Mouse (Mus musculus) forebrain, embryonic 16.5 days (tissue): ENCODE results near the gene Dgkg. TPM values are rescaled to one million over a fixed set of nuclear protein-coding genes. Genes with fewer than 3 reads are reported as not detected.

Source experiments
- microRNA-seq: library from miRNA; unstranded; fragments of <30 nt; microRNA quantifications from one replicate; pipeline ENCODE4, GENCODE M21; 2017
- polyA plus RNA-seq: library from polyadenylated mRNA; unstranded; fragments of >200 nt; fragmentation: Nextera tagmentation; extraction: Ambion mirVana; gene quantifications from 2 replicates; pipeline ENCODE4 v1.2.1, GENCODE M21; 2015

Dgkg gene
- polyA plus RNA-seq, 1 experiment from 2014 or later, result 6.6 TPM

Small RNA genes within 50 kb of the gene (microRNA-seq; reads per million reads assigned to microRNA genes)
- not detected for gene Mir6362
- gene Mir8095, result not detected

Other genes with a start within 250 kb of the Dgkg start
- 25.4 and 35.2 TPM in 2 replicates for gene Etv5, start 217.5 kb downstream of the Dgkg start, polyA plus RNA-seq
- gene Crygs, start 154.4 kb upstream of the Dgkg start, polyA plus RNA-seq, result not detected in 2 replicates
- 22.2 and 26.4 TPM in 2 replicates for gene Tbccd1, start 200.4 kb upstream of the Dgkg start, polyA plus RNA-seq
- gene Dnajb11, start 200.6 kb upstream of the Dgkg start, polyA plus RNA-seq, result 83.4 and 85.7 TPM in 2 replicates
- gene Ahsg, start 234.1 kb upstream of the Dgkg start, polyA plus RNA-seq, result 0.25 TPM in 1 of 2 replicates, not detected in the other